Mouse (Mus musculus): ENCODE data around the gene Defb48.

Defb48 gene

GRCm38 (mm10) chr14:62984410-62984809 lies at the start of gene Defb48:
Gene Defb48, minus strand, starts transcription at chr14:62984510.
- no peak for DNase-seq (ENCODE audit: low read depth)

DNA sequence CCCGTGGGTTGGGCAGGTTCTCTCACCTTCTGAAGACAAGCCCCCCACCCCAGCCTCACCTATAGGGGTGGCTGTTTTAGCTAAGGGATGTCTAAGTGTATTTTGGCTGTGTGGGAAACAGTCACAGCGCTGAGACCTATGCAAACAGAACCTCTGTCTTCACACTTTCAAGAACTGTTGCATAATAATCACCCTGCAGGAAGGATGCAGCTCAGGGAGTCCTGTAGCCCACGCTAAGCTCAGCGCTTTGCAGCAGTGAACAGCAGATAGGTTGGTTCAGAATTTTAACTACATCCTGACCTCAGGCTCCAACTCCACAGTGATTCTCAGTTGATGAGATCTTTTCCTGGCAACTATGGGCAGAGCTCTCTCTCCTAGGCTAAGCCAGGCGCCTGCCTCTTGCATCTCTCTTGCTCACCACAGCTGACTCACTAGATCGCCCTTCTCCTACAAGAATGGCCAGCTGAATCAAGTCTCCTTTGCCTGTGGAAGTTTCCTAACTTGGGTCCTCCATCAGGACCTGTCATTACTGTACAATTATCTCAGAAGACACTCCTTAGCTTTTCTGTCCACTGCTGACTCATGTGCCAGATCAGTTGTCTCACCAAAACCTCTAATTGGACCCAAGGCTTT lies 36.3 kb upstream of the Defb48 start:
- no peak for DNase-seq (ENCODE audit: low read depth)

- DNase-seq (ENCODE audit: low read depth), result no peak
Measured at GRCm38 (mm10) chr14:63014667-63015066, 30.4 kb upstream of the Defb48 start.

DNA sequence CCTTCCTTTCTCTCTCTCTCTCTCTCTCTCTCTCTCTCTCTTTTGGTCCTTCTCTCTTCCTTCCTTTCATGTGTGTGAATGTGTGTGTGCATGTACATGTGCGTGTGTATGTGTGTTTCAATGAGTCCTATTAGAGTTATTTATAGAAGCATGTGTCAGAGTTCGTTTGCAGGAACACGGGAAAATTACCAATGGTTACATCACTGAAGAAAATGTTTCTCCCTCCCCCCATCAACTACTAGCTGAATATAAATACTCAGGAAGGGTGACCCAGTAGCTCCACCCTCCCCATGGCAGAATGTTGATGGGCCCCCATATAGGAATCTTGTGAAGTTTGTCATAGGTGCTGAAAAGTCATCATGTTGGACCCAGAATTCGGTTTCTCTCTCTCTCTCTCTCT lies 28.8 kb upstream of the Defb48 start:
- no peak for DNase-seq (ENCODE audit: low read depth)

- no peak for DNase-seq (ENCODE audit: low read depth)
Measured at GRCm38 (mm10) chr14:63011471-63011870, 27.2 kb upstream of the Defb48 start, which contains the start of gene Defb43. Gene Defb43, plus strand, starts transcription at chr14:63011771.

- DNase-seq (ENCODE audit: low read depth), result no peak
Measured at GRCm38 (mm10) chr14:63002588-63002987, 18.3 kb upstream of the Defb48 start.

- DNase-seq (ENCODE audit: low read depth), result peak; percentile 11
Measured at GRCm38 (mm10) chr14:62998977-62999376, 14.7 kb upstream of the Defb48 start.

GRCm38 (mm10) chr14:62997777-62998176 lies 13.5 kb upstream of the Defb48 start, which contains the start of gene Defb47:
Gene Defb47, plus strand, starts transcription at chr14:62998077.
- DNase-seq (ENCODE audit: low read depth), result no peak

- no peak for DNase-seq (ENCODE audit: low read depth)
Measured at GRCm38 (mm10) chr14:62991849-62992510, 7.7 kb upstream of the Defb48 start.

DNA sequence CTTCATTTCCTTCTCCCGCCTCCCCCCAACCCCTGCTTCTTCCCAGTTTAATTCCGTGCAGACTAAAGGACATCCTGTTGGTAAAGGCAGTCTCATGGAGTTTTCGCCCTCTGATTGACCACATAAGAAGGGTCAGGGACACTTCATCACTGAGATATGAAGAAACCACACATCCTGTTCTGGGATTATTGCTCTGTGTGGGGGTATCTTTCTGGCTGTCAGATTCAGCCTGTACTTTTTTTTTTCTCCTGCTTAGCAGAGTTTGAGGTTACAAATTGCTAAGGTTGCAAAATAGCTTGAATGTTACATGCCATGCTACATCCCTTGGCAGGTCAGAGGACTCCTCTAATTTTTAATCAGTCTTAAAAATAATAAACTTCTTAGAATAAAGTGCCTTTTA lies 7.0 kb upstream of the Defb48 start:
- no peak for DNase-seq (ENCODE audit: low read depth)

DNA sequence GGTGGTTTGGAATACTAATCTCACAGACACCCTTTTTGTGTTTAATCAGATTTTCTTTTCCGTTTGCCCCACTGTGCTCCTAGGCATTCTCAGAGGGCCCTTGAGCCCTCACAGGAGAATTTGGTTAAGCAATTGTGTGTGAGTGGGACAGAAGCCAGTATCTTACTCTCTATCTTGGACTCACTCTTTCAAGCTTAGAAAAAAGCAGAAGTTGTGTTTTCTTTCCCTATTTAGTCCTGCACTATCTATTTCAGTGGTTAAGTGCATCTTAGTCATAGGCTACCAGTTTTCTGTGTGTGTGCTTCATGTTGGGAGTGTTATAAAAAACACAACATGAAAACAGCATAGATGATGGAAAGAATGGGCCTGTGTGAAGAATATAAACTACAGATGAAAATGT lies 4.5 kb downstream of the Defb48 start:
- no peak for DNase-seq (ENCODE audit: low read depth)

DNA sequence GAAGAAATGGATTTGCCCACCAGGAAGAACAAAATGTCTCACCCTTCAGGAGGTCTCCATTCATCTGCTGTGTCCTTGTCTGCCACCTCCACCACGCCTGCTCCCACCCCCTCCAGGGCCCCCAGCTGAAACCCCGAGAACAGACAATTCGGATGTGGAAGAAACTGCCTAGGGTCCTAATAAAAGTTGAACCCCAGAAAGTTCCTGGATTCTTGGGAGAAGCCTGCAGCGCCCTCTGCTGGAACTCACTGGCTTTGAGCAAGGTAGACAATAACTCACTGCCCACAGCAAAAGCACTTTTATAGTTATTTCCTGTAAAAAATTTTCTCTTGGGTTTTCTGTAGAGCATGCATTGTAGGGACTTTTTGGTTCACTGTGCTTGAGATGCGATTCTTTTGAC lies 9.3 kb downstream of the Defb48 start:
- peak; percentile 76 for DNase-seq (ENCODE audit: low read depth)

GRCm38 (mm10) chr14:62965811-62966520 lies 18.3 kb downstream of the Defb48 start:
- no peak for DNase-seq (ENCODE audit: low read depth)

GRCm38 (mm10) chr14:62965342-62965741 lies 19.0 kb downstream of the Defb48 start:
- peak; percentile 16 for DNase-seq (ENCODE audit: low read depth)

- DNase-seq (ENCODE audit: low read depth), result no peak
Measured at GRCm38 (mm10) chr14:62963632-62964031, 20.7 kb downstream of the Defb48 start.

GRCm38 (mm10) chr14:62956091-62956490 lies 28.2 kb downstream of the Defb48 start:
- no peak for DNase-seq (ENCODE audit: low read depth)

- DNase-seq (ENCODE audit: low read depth), result no peak
Measured at GRCm38 (mm10) chr14:62946794-62947193, 37.5 kb downstream of the Defb48 start.

DNA sequence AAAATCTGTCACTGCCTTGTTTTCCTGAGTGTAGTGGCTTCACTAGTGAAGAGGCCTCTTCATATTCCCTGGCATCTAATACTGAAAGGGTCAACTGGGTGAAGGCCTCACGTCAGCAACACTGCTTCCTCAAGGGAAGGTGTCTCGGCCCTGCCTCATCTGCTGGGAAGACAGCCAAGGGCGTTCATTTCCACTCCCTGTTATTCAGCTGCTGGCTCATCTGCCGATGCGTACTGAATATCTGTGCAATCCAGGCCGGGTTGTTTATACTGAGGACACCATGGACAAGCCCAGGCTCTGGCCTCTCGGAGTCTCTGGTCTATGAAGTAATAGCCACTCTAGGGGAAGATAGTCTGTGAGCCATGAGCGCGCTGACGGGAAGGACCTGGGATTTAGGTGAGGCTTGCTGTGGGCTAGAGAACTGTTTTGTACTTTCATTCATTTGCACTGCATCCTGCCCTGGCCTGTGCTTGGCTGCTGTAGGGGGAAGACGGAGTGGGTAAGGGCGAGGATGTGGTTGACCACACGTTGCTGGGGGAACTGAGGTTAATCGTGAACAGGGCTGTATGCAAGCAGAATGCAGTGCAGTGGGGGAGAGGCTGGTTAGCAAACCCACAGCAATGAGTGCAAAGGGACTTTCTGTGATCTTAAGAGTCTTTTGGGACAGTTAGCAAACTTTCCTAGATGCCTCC lies 43.8 kb downstream of the Defb48 start:
- DNase-seq (ENCODE audit: low read depth), result peak; percentile 95

- DNase-seq (ENCODE audit: low read depth), result peak; percentile 48
Measured at GRCm38 (mm10) chr14:62939435-62939834, 44.9 kb downstream of the Defb48 start.

GRCm38 (mm10) chr14:62937675-62938074 lies 46.6 kb downstream of the Defb48 start:
- no peak for DNase-seq (ENCODE audit: low read depth)

DNA sequence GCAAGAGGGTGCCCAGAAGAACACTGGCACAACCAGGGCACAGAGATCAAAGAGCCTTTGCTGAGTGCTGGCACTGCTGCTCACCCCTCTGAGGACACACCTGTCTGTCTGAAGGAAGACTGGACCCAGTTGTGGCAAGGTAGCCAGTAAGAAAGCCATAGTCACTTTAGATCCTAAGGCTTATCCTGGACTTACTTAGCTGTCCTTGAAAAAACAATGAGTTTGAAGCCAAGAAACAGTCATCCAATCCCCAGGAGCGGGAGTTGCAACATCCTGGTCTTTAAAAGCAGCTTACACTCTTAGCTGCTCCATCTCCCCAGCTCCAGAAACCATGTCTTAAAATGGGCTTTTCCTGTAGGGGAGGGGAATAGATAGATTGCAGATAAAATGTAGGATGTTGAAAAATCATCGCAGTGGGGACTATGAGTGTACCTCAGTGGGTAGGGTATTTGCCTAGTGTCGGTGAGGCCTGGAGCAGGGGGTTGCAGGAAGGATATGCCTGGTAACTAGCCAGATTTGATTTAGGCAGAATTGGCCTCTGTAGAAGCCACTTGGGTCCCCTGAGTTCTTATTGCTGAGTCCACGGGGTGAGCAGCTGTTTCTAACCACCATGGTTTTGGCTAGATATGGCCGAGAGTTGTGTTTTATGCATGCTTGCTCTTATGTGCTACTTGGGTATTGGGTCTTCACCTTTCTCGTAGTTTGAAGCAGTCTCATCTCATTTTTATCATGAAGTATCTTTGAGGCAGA lies 47.5 kb downstream of the Defb48 start:
- DNase-seq (ENCODE audit: low read depth), result no peak

- no peak for DNase-seq (ENCODE audit: low read depth)
Measured at GRCm38 (mm10) chr14:62935361-62935760, 48.9 kb downstream of the Defb48 start.

All from induced T-regulatory cell, adult 2 months (primary cell).